Mouse (Mus musculus): Measurements from ENCODE around the gene Map3k5. TPM values are rescaled to one million over a fixed set of nuclear protein-coding genes. Genes with fewer than 3 reads are reported as not detected.
A peak's percentile ranks its signal among the peaks of the same experiment; 100 is the strongest.

Gene Map3k5
- total RNA-seq, 2 experiments from 2014 or later = 25.6 to 28.2 TPM

GRCm38 (mm10) chr10:20157021-20157726, 222.9 kb downstream of the Map3k5 start:
- no peak for DNase-seq

GRCm38 (mm10) chr10:20158756-20159155, 224.5 kb downstream of the Map3k5 start:
- DNase-seq = no peak

DNA sequence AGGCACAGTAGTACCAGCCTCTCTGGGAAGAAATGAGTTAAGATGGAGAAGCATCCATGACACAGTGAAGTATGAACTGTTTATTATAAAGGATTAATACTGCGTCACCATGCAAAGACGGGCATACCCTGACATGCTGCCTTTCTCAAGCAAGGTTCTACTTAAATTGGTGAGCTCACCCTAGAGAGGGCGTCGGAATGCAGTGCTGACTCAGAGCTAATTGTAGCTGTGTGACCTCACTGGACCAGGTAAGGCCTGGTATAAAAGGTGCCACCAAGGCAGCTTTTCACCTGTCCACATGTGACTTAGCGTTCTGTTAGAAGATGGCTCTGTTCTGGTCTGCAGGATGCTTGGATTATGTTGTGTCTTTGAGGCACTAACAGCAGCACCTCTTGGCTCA, 225.0 kb downstream of the Map3k5 start:
- no peak for DNase-seq

DNA sequence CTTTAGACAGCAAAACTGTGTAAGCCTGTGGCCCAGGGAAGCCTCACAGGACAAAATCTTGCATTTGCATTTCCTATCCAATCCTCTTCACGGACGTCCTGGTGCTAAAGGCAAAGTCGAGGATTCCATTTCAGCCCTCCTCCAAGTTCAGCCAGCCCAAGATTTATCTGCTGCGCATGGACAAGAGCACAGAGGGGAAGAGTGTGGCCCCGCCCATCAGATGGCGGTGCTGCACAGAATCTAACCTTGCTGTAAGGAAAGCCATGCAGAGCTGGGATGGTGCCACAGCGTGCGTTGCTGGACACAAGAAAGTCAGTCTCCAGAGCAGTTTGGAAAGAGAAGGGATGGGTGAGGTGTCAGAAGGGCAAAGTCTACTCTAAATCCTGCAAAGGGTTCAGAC, 226.6 kb downstream of the Map3k5 start:
- DNase-seq = peak; percentile 45 to 50

DNA sequence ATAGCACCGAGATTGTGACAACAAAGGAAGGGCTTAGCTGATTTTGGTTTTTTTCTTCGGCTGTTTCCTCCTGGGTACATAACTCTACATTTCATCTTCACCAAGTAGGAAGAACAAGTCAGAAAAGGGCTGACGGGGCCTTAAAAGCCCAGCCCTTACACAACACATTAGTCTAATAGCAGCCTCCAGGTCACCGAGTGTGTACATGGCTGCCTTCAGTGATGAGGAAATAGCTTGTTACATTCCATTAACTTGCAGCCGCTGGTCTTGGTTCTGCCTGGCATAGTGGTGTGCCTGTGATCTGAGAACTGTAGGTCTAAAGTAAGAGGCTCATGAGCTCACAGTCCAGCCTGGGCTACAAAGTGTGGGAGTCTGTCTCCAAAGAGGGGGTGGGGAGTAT, 230.5 kb downstream of the Map3k5 start:
- no peak for DNase-seq

DNA sequence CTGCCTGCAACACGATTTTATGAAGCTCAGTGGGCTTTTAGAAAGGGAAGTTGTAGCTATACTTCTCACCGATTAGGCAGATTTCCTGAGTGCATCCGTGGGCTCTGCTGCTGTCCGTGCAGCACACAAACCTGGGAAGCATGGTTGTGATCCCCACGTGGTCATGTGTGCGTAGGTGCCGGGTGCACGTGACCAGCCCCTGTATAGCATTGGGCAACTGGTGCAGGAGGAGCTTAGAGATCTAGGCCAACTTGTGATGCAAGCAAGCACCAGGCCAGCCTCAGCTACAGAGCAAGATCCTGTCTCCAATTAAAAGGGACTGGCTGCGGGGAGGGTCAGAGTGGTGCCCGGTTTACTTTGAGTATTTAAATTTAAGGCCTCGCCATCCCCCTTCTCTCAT, 232.5 kb downstream of the Map3k5 start:
- peak in 1 of 2 experiments; percentile 12 for DNase-seq

DNA sequence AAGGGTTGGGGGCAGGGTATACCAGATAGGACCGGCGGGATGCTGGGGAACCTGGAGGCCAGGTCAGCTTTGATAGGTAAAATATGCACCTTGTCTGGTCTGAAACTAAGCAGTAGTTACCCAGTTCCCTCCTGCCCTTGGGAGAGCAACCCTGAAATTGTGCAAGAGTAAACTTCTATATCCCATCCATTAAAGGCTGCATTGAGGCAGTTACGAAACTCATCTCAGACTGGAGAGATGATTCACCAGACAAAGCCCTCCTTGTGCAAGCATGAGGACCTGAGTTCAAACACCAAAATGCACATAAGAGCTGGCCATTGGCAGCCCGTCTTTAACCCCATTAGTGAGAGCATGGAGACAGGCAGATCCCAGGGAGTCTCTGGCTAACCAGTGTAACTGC, 233.2 kb downstream of the Map3k5 start:
- no peak for DNase-seq

DNA sequence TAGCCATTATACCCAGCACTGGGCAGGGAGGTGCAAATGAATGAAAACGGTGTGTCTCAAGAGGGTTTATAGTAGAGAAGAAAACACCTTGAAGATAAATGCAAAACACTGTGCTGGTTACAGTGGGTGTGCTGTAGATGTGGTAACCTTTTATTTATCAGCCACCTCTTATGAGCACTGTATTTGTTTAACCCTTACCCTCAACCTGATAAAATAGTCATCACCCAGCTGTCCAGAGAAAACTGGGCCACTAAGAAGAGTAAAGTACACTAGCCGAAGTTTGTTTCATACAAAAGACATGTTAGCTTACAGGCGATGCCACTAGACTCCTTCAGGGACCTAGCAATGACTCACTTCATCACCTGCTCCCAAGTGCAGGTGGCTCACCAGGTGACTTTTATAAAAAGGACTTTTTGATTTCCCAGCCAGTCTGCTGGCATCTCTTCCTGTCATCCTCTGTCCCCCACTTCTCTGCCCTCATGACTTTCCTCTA, 235.0 kb downstream of the Map3k5 start:
- no peak for DNase-seq

- DNase-seq = no peak
Measured at GRCm38 (mm10) chr10:20169927-20170604, 235.8 kb downstream of the Map3k5 start.

- DNase-seq = peak; percentile 77 to 83
Measured at GRCm38 (mm10) chr10:20170605-20171088, 236.4 kb downstream of the Map3k5 start.

DNA sequence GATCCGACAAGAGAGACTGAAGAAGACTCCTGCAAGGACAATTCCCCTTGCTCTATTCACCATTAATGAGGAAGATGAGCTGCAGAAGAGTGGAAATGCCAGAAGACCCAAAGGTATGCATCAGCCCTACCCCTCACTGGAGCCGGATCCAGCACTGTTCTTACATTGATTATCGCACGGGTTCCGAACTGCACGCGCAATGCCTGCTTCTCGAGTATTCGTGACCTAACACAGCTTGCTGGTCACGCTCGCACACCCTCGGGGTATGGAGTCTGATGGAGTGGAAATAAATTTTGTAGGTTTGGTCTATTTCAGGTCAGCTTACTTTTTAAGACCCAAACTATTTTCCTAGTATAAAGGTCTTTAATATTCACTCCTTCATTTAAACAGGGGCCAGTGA, 236.9 kb downstream of the Map3k5 start:
- DNase-seq = no peak

DNA sequence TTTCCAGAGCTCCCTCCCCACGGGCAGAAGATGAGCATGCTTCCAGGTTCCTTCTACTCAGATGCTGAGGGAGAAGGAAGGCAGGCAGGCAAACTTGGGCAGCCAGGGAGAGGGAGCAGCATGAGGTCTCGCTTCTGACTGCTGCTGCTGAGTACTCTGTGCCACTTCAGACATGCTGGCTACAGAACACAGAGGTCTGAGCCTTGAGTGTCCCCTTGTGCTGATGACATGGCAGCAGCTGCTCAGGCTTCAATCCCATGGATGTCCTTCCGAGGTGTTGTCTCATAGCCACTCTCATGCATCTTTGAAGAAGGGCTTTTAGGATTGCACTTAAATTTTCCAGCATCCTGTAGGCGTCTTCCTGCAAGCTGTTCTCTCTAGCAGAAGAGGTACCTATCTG, 237.5 kb downstream of the Map3k5 start:
- no peak for DNase-seq

DNA sequence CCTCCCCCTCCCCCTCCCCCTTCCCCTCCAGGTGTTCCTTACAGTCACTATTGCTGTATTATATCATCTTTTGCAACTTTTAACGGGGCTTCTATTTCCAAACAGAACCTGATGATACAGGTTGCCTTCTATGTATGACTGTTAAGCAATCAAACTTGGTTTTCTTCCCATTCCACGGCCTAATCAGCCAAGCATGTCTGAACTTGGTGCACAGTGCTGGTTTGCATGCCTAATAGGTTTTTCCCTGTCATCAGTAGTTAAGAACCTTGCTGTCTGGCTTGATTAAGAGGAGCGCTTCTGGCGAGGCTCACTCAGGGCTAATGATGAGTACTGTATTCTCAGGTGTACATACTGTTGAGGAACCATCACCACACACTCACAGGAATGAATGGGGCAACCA, 239.5 kb downstream of the Map3k5 start:
- no peak for DNase-seq

GRCm38 (mm10) chr10:20176054-20176453, 241.8 kb downstream of the Map3k5 start:
- no peak for DNase-seq

DNA sequence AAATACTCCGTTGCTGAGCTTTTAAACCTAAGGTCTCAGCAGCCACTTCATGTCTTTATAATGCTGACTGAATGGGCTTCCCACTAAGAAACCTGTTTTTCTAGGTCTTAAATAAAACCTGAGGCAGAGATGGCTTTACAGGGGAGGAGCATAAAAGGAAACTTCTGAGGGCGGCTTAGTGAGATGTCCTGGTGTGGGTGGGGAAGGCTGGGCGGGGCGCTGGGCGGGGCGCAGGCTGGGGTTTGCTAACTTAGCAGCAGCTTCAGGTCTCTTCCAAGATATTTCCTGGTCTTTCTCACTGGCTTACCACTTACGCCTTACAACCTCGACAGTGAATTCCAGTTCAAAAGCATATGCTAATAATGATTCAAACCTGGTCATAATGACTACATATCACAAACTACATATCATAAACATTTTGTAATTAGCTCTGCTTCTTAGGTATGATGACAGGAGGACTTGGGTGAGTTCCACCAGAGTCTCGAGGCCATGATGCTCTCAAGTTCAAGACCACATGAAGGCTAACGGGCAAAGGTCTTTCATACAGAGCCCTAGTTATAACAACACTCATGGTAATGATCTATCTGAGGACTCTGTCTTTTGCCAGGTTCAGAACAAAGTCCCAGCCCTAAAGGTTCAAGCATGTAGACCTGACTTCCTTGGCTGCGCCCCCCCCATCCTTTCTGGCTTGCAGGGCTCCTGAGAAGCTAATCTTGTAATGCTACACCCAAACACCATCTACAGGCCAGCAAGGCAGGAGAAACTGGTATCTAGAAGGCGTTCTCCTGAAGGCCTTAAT, 244.7 kb downstream of the Map3k5 start:
- no peak for DNase-seq

- DNase-seq = no peak
Measured at GRCm38 (mm10) chr10:20181198-20181597, 246.9 kb downstream of the Map3k5 start.

- no peak for DNase-seq
Measured at GRCm38 (mm10) chr10:20181680-20182399, 247.6 kb downstream of the Map3k5 start.

- DNase-seq = no peak
Measured at GRCm38 (mm10) chr10:20184326-20184725, 250.1 kb downstream of the Map3k5 start.

DNA sequence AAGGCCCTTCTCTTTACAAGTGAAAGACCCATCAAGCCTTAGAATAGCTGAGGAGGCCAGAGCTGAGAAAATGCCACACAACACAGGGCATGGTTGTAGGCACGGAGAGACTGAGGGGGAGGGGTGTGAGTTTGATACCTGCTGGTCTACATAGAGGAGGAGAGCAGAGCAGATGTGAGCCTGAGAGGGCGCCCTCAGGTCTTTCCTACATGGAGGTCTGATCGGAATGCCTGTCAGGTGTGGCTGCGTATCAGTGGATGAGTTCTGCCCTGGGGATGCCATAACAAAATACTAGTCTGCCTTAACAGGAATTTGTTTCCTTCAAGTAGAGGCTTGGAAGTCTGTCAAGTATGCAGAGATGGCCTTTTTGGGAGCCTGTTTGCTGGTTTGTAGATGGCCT, 251.0 kb downstream of the Map3k5 start:
- DNase-seq = no peak

GRCm38 (mm10) chr10:20185806-20186205, 251.5 kb downstream of the Map3k5 start:
- DNase-seq = no peak

DNA sequence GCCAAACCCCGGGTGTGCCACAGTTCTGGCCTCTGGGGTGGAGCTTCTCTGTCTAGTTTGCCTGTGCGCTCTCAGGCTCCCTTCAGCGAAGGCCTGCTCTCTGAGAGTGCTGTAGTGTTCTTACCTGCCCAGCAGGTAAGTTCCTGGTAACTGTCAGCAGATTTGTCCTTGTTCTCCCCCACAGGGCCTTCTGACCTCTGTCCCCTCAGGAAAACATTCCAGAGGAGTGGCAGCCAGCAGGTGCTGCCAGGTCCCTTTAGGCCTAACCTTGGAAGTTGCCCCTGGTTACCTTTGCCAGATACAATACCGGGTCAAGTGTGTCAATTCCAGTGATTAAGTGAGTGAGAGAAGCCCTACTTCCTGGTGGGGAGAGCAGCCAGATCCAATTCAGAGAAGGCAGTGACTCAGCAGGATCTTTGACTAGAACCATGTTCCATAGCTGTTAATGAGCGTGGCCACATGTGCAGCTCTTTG, 252.6 kb downstream of the Map3k5 start:
- no peak for DNase-seq
